In genomic region chr10:52419402-52419801, GRCm38 (mm10) we compare ENCODE assay signal across 8 mouse cellular contexts. TPM values are rescaled to one million over a fixed set of nuclear protein-coding genes. Genes with fewer than 3 reads are reported as not detected.
DNase-seq lines count a peak whose midpoint lies in the region; ATAC-seq and TF ChIP-seq lines count a peak whose summit lies in the region.

No protein-coding gene starts in this region.

- H3K9me3 ChIP-seq in lung, embryonic 14.5 days (ENCODE audit: low read depth, low read length): no peaks in the 10 kb centered on the region
- no peaks in the 10 kb centered on the region for H3K9me3 ChIP-seq in heart, embryonic 13.5 days
- H3K9me3 ChIP-seq in liver, embryonic 15.5 days (replicated peaks): no peaks in the 10 kb centered on the region

- no peak for TF ChIP-seq CTCF in lung, embryonic 14.5 days (IDR thresholded peaks at IDR 0.05; ENCODE audit: low read depth)

- H3K4me2 ChIP-seq in lung, embryonic 14.5 days: peak overlapping the region; percentile 81
- peak overlapping the region; percentile 86 for H3K4me2 ChIP-seq in heart, embryonic 13.5 days
- peak overlapping the region; percentile 91 for H3K4me2 ChIP-seq in liver, embryonic 15.5 days

- DNase-seq in lung, embryonic 14.5 days: no peak
- no peak for DNase-seq in lung, postnatal 10 days
- no peak for DNase-seq in urinary bladder, postnatal 4 days (ENCODE audit: low spot score in 2 of 2)
- DNase-seq in embryo, embryonic 10 days (ENCODE audit: low spot score): no peak
- DNase-seq in adrenal gland, postnatal 10 days: no peak
- DNase-seq in cerebellum, adult 9-11 months: no peak

- no peak overlapping the region for H3K27ac ChIP-seq in lung, embryonic 14.5 days (ENCODE audit: low read depth)
- H3K27ac ChIP-seq in heart, embryonic 13.5 days (replicated peaks): peak overlapping the region; percentile 94; the same call in 1 of the 2 replicates
- H3K27ac ChIP-seq in liver, embryonic 15.5 days (replicated peaks): no peak overlapping the region

- H3K36me3 ChIP-seq in lung, embryonic 14.5 days (ENCODE audit: insufficient read depth): no peaks in the 10 kb centered on the region
- no peaks in the 10 kb centered on the region; the same call in 1 of the 2 replicates for H3K36me3 ChIP-seq in heart, embryonic 13.5 days
- no peaks in the 10 kb centered on the region for H3K36me3 ChIP-seq in liver, embryonic 15.5 days (replicated peaks)

- 68% methylated on average over 4 of the region's 4 CpGs for WGBS in lung, embryonic 14.5 days
- WGBS in heart, embryonic 13.5 days: 68% methylated on average over 4 of the region's 4 CpGs
- WGBS in liver, embryonic 15.5 days (ENCODE audit: insufficient replicate concordance): 63% methylated on average over 4 of the region's 4 CpGs

- ATAC-seq in lung, embryonic 14.5 days (ENCODE audit: insufficient read depth): no peak
- ATAC-seq in heart, embryonic 13.5 days (ENCODE audit: extremely low read depth, insufficient number of reproducible peaks, low FRiP score, low TSS enrichment): no peak
- ATAC-seq in liver, embryonic 15.5 days (ENCODE audit: insufficient read depth): no peak

- peaks cover 7% of the 10 kb centered on the region for H3K4me1 ChIP-seq in lung, embryonic 14.5 days (ENCODE audit: insufficient read depth)
- H3K4me1 ChIP-seq in heart, embryonic 13.5 days: peaks cover 61% of the 10 kb centered on the region
- peaks cover 39% of the 10 kb centered on the region for H3K4me1 ChIP-seq in liver, embryonic 15.5 days (replicated peaks)

- H3K27me3 ChIP-seq in lung, embryonic 14.5 days (ENCODE audit: insufficient read depth, low read length): no peaks in the 10 kb centered on the region
- no peaks in the 10 kb centered on the region for H3K27me3 ChIP-seq in heart, embryonic 13.5 days (replicated peaks)
- no peaks in the 10 kb centered on the region for H3K27me3 ChIP-seq in liver, embryonic 15.5 days

- peak overlapping the region; percentile 96; the same call in 1 of the 2 replicates for H3K4me3 ChIP-seq in lung, embryonic 14.5 days (ENCODE audit: low read depth, low read length)
- peak overlapping the region; percentile 100 for H3K4me3 ChIP-seq in heart, embryonic 13.5 days
- peak overlapping the region; percentile 97 for H3K4me3 ChIP-seq in liver, embryonic 15.5 days (replicated peaks)

- H3K9ac ChIP-seq in lung, embryonic 14.5 days: no peak overlapping the region
- H3K9ac ChIP-seq in heart, embryonic 13.5 days: peak overlapping the region; percentile 97
- no peak overlapping the region for H3K9ac ChIP-seq in liver, embryonic 15.5 days

RNA-seq across cellular contexts. Expression of gene Nus1, which starts 2.1 kb away (rescaled TPM):
- 11.6 and 13.1 TPM in 2 replicates for polyA plus RNA-seq in lung, embryonic 14.5 days (2014; fragmentation: Nextera tagmentation; extraction: Ambion mirVana)
- polyA plus RNA-seq in heart, embryonic 13.5 days (2015; fragmentation: Nextera tagmentation; extraction: Ambion mirVana): 8.1 and 8.5 TPM in 2 replicates
- 4.8 and 5.7 TPM in 2 replicates for polyA plus RNA-seq in liver, embryonic 15.5 days (2015; fragmentation: Nextera tagmentation; extraction: Ambion mirVana)
- total RNA-seq in adrenal gland, postnatal 10 days (2021): 10 to 100 TPM; 40.8 to 44.2 TPM

RNA-seq across cellular contexts. Expression of gene Nepn, which starts 30.6 kb away (rescaled TPM):
- polyA plus RNA-seq in lung, embryonic 14.5 days (2014; fragmentation: Nextera tagmentation; extraction: Ambion mirVana): not detected in 2 replicates
- polyA plus RNA-seq in heart, embryonic 13.5 days (2015; fragmentation: Nextera tagmentation; extraction: Ambion mirVana): 0.08 TPM in 1 of 2 replicates, not detected in the other
- polyA plus RNA-seq in liver, embryonic 15.5 days (2015; fragmentation: Nextera tagmentation; extraction: Ambion mirVana): 0.08 TPM in 1 of 2 replicates, not detected in the other
- total RNA-seq in adrenal gland, postnatal 10 days (2021): under 1 TPM; 0.18 to 0.30 TPM

RNA-seq across cellular contexts. Expression of gene Gopc, which starts 37.5 kb away (rescaled TPM):
- polyA plus RNA-seq in lung, embryonic 14.5 days (2014; fragmentation: Nextera tagmentation; extraction: Ambion mirVana): 19.5 and 22.6 TPM in 2 replicates
- 12.4 and 13.7 TPM in 2 replicates for polyA plus RNA-seq in heart, embryonic 13.5 days (2015; fragmentation: Nextera tagmentation; extraction: Ambion mirVana)
- polyA plus RNA-seq in liver, embryonic 15.5 days (2015; fragmentation: Nextera tagmentation; extraction: Ambion mirVana): 5.0 and 5.6 TPM in 2 replicates
- 10 to 100 TPM; 22.8 to 23.5 TPM for total RNA-seq in adrenal gland, postnatal 10 days (2021)
